Mouse (Mus musculus): ENCODE results near the gene Pnma1. TPM values are rescaled to one million over a fixed set of nuclear protein-coding genes. Genes with fewer than 3 reads are reported as not detected.

Pnma1 gene
- 0.56 and 0.84 TPM in 2 replicates for polyA plus RNA-seq (2014; fragmentation: Nextera tagmentation; extraction: Ambion mirVana)

DNA sequence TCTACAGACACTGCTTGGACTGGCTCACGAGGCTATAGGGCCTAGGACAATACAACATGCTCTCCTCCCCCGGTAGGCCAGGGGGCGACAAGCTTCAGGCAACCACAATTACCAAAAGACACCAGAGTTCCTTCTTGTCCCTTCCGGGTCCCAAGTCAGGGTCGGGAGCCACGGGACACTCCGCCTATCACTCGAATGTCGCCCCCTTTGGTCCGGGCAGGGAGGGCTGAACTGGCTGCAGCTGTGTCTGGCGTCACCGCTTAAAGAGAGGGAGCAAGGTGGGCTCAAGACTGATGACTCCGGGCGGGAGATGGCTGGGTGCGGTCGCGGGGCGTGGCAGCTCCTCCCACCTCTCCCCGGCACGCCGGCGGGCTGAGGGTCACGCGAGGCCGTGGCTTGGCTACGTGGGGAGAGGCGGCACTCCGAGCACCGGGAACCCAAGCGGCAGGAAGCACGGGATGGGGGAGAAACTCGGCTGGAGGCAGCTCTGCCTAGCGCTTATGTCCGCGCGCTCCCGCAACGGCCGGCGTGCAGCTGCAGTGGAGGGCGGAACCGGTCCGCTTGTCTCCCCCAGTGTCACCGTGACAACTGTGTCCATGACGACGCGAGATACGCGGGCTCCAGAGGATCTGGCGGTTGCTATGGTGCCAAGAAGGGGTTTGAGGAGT lies at the start of gene Pnma1:
Gene Pnma1 (minus strand): TSS at position 536 of the 668 bp plus-strand sequence.
- Histone ChIP-seq H3K4me1 (replicated peaks; ENCODE audit: control insufficient read depth, insufficient read depth, low read length) (peaks cover 12% of the 10 kb centered on the region), H3K4me3 (ENCODE audit: low read depth, low read length) (peak within 1 kb of the TSS; percentile 46), H3K27ac (ENCODE audit: low read depth) (no peak within 1 kb of the TSS), H3K9ac (ENCODE audit: low read length) (peak within 1 kb of the TSS; percentile 51), H3K9me3 (ENCODE audit: control insufficient read depth, low read length) (no peaks in the 10 kb centered on the region), H3K4me2 (ENCODE audit: low read length) (peak within 1 kb of the TSS; percentile 89), H3K36me3 (ENCODE audit: control insufficient read depth, insufficient read depth, low read length) (peaks cover 34% of the 10 kb centered on the region), H3K27me3 (replicated peaks; ENCODE audit: control insufficient read depth, insufficient read depth, low read length) (no peaks in the 10 kb centered on the region)
- under 1% methylated on average over 44 of the region's 50 CpGs for WGBS
- DNase-seq (ENCODE audit: low spot score) (peak; percentile 85), ATAC-seq (replicated peaks; ENCODE audit: low FRiP score, low TSS enrichment, low read depth) (peak; percentile 67)

- Histone ChIP-seq H3K27ac (ENCODE audit: low read depth) (no peak overlapping the region), H3K4me2 (ENCODE audit: low read length) (no peak overlapping the region), H3K9me3 (ENCODE audit: control insufficient read depth, low read length) (no peaks in the 10 kb centered on the region), H3K36me3 (ENCODE audit: control insufficient read depth, insufficient read depth, low read length) (no peaks in the 10 kb centered on the region), H3K27me3 (replicated peaks; ENCODE audit: control insufficient read depth, insufficient read depth, low read length) (no peaks in the 10 kb centered on the region), H3K9ac (ENCODE audit: low read length) (no peak overlapping the region), H3K4me3 (ENCODE audit: low read depth, low read length) (no peak overlapping the region), H3K4me1 (replicated peaks; ENCODE audit: control insufficient read depth, insufficient read depth, low read length) (peaks cover 52% of the 10 kb centered on the region)
- DNase-seq (ENCODE audit: low spot score) (no peak), ATAC-seq (replicated peaks; ENCODE audit: low FRiP score, low TSS enrichment, low read depth) (no peak)
- 38% methylated on average over 6 of the region's 6 CpGs for WGBS
Measured at GRCm38 (mm10) chr12:84195195-84195594, 46.9 kb upstream of the Pnma1 start.

DNA sequence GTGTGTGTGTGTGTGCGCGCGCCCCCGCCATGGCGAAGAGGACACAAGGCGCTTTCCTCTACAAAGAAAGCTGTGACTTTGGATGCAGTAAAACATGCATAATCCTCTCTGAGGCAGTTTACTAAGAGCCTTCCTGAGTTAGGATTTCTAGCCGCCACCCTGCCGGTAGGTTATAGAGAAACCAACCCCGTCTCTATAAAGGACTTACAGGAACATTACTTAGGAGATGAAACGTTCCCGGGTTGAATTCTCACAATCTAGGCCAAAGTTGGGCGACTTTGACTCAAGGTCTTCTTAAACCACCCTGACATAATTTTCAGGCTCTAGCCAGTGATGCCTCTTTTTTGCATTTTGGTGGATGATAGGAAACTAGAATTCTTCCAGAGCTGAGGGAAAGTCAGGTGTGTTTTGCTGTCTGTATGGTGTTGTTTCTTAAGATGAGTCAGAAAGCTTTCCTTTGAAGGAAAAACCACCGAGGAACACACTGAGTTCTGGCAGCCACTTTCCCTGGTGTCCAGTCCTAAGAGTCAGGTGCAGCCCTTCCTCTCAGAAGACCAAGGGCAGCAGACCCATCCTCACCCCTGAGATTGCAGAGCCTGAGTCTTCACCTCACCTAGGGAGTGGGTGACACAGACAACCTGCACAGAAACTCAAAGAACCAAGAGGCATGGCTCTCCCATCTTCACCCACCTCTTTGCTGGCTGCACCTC lies 46.3 kb upstream of the Pnma1 start:
- no peaks in the 10 kb centered on the region for H3K27me3 ChIP-seq (replicated peaks; ENCODE audit: control insufficient read depth, insufficient read depth, low read length)
- ATAC-seq (replicated peaks; ENCODE audit: low FRiP score, low TSS enrichment, low read depth): no peak
- peak overlapping the region; percentile 86 for H3K9ac ChIP-seq (ENCODE audit: low read length)
- peak overlapping the region; percentile 85 for H3K4me2 ChIP-seq (ENCODE audit: low read length)
- H3K9me3 ChIP-seq (ENCODE audit: control insufficient read depth, low read length): no peaks in the 10 kb centered on the region
- peak overlapping the region; percentile 99; the same call in 1 of the 2 replicates for H3K27ac ChIP-seq (ENCODE audit: low read depth)
- peaks cover 59% of the 10 kb centered on the region for H3K4me1 ChIP-seq (replicated peaks; ENCODE audit: control insufficient read depth, insufficient read depth, low read length)
- DNase-seq (ENCODE audit: low spot score): no peak
- no peaks in the 10 kb centered on the region for H3K36me3 ChIP-seq (ENCODE audit: control insufficient read depth, insufficient read depth, low read length)
- peak overlapping the region; percentile 72 for H3K4me3 ChIP-seq (ENCODE audit: low read depth, low read length)
- 3% methylated on average over 13 of the region's 13 CpGs for WGBS

GRCm38 (mm10) chr12:84193642-84194399 lies 45.5 kb upstream of the Pnma1 start:
- Histone ChIP-seq H3K9me3 (ENCODE audit: control insufficient read depth, low read length) (no peaks in the 10 kb centered on the region), H3K4me1 (replicated peaks; ENCODE audit: control insufficient read depth, insufficient read depth, low read length) (peaks cover 66% of the 10 kb centered on the region)
- under 1% methylated on average over 48 of the region's 49 CpGs for WGBS

GRCm38 (mm10) chr12:84192741-84193641 lies 44.7 kb upstream of the Pnma1 start:
- Histone ChIP-seq H3K36me3 (ENCODE audit: control insufficient read depth, insufficient read depth, low read length) (no peaks in the 10 kb centered on the region), H3K27ac (ENCODE audit: low read depth) (peak overlapping the region; percentile 99), H3K4me1 (replicated peaks; ENCODE audit: control insufficient read depth, insufficient read depth, low read length) (peaks cover 73% of the 10 kb centered on the region), H3K4me3 (ENCODE audit: low read depth, low read length) (peak overlapping the region; percentile 72), H3K9ac (ENCODE audit: low read length) (peak overlapping the region; percentile 86), H3K27me3 (replicated peaks; ENCODE audit: control insufficient read depth, insufficient read depth, low read length) (no peaks in the 10 kb centered on the region), H3K9me3 (ENCODE audit: control insufficient read depth, low read length) (no peaks in the 10 kb centered on the region), H3K4me2 (ENCODE audit: low read length) (peak overlapping the region; percentile 85)
- ATAC-seq (replicated peaks; ENCODE audit: low FRiP score, low TSS enrichment, low read depth) (peak; percentile 40), DNase-seq (ENCODE audit: low spot score) (peak; percentile 82)
- WGBS: under 1% methylated on average over 86 of the region's 102 CpGs

More at GRCm38 (mm10) chr12:84193642-84194399, 45.5 kb upstream of the Pnma1 start:
- H3K4me3 ChIP-seq (ENCODE audit: low read depth, low read length): peak overlapping the region; percentile 72
- H3K9ac ChIP-seq (ENCODE audit: low read length): peak overlapping the region; percentile 86
- ATAC-seq (replicated peaks; ENCODE audit: low FRiP score, low TSS enrichment, low read depth) (peak; percentile 89), DNase-seq (ENCODE audit: low spot score) (peak; percentile 89)
- H3K27ac ChIP-seq (ENCODE audit: low read depth): peak overlapping the region; percentile 99
- H3K36me3 ChIP-seq (ENCODE audit: control insufficient read depth, insufficient read depth, low read length): no peaks in the 10 kb centered on the region
- no peaks in the 10 kb centered on the region for H3K27me3 ChIP-seq (replicated peaks; ENCODE audit: control insufficient read depth, insufficient read depth, low read length)
- peak overlapping the region; percentile 85 for H3K4me2 ChIP-seq (ENCODE audit: low read length)

- peak overlapping the region; percentile 72 for H3K4me3 ChIP-seq (ENCODE audit: low read depth, low read length)
- H3K36me3 ChIP-seq (ENCODE audit: control insufficient read depth, insufficient read depth, low read length): no peaks in the 10 kb centered on the region
- H3K9ac ChIP-seq (ENCODE audit: low read length): peak overlapping the region; percentile 86
- WGBS: 4% methylated on average over 13 of the region's 13 CpGs
- H3K4me1 ChIP-seq (replicated peaks; ENCODE audit: control insufficient read depth, insufficient read depth, low read length): peaks cover 73% of the 10 kb centered on the region
- DNase-seq (ENCODE audit: low spot score) (no peak), ATAC-seq (replicated peaks; ENCODE audit: low FRiP score, low TSS enrichment, low read depth) (no peak)
- peak overlapping the region; percentile 99 for H3K27ac ChIP-seq (ENCODE audit: low read depth)
- H3K4me2 ChIP-seq (ENCODE audit: low read length): peak overlapping the region; percentile 85
- no peaks in the 10 kb centered on the region for H3K9me3 ChIP-seq (ENCODE audit: control insufficient read depth, low read length)
- no peaks in the 10 kb centered on the region for H3K27me3 ChIP-seq (replicated peaks; ENCODE audit: control insufficient read depth, insufficient read depth, low read length)
Measured at GRCm38 (mm10) chr12:84192280-84192679, 44.0 kb upstream of the Pnma1 start.

DNA sequence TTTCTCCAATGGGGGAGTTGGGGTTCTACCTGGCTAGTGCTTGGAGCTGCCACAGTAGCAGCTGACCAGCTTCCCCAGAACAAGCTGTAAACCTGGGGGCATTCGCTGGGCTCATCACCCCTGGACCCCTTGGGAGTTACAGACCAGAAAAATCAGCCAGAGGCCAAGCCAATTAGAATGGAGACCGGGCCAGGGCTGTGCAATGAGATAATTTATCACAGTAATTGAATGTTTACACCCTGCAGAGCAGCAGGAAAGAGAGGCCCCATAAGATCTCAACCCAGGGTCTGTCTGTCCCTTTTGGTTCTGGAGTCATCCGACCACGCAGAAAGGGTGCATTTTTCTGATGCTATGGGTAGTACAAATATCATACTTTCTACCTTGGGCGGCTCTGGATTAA lies 43.5 kb upstream of the Pnma1 start:
- Histone ChIP-seq H3K4me2 (ENCODE audit: low read length) (peak overlapping the region; percentile 85), H3K4me3 (ENCODE audit: low read depth, low read length) (peak overlapping the region; percentile 72), H3K27me3 (replicated peaks; ENCODE audit: control insufficient read depth, insufficient read depth, low read length) (no peaks in the 10 kb centered on the region), H3K9ac (ENCODE audit: low read length) (peak overlapping the region; percentile 86), H3K27ac (ENCODE audit: low read depth) (no peak overlapping the region), H3K4me1 (replicated peaks; ENCODE audit: control insufficient read depth, insufficient read depth, low read length) (peaks cover 75% of the 10 kb centered on the region), H3K9me3 (ENCODE audit: control insufficient read depth, low read length) (0 out of 2 replicates have a peak, but pooled peaks cover under 1% of the 10 kb centered on the region), H3K36me3 (ENCODE audit: control insufficient read depth, insufficient read depth, low read length) (no peaks in the 10 kb centered on the region)
- no peak for ATAC-seq (replicated peaks; ENCODE audit: low FRiP score, low TSS enrichment, low read depth)
- no peak for DNase-seq (ENCODE audit: low spot score)
- 22% methylated on average over 5 of the region's 5 CpGs for WGBS

Data from intestine, embryonic 14.5 days (tissue).